Mouse (Mus musculus) heart, embryonic 13.5 days (tissue): Measurements from ENCODE around the gene Frmd8. TPM values are rescaled to one million over a fixed set of nuclear protein-coding genes. Genes with fewer than 3 reads are reported as not detected.
A peak's percentile ranks its signal among the peaks of the same experiment; 100 is the strongest.

ENCODE experiments used
- ATAC-seq: fragments of 200-750 bp; cut with Nextera tagmentation; 2 replicates; pipeline ENCODE4 v1.8.0; 2017; ENCODE audit warnings: moderate TSS enrichment; ENCODE audit not compliant: insufficient number of reproducible peaks, low FRiP score, low TSS enrichment; ENCODE audit errors: extremely low read depth
- H3K27ac ChIP-seq: fragments of 300-500 bp; sonication (generic); replicated peaks from 2 replicates; pipeline ENCODE4 v1.5.1; 2015; ENCODE audit warnings: moderate library complexity, mild to moderate bottlenecking, inconsistent platforms
- H3K27me3 ChIP-seq: fragments of 300-500 bp; sonication (generic); replicated peaks from 2 replicates; pipeline ENCODE4 v1.6.1; 2015; ENCODE audit warnings: mild to moderate bottlenecking, inconsistent platforms
- H3K36me3 ChIP-seq: fragments of 300-500 bp; sonication (generic); 2 replicates; pipeline ENCODE4 v1.6.1; 2015; ENCODE audit warnings: mild to moderate bottlenecking, inconsistent platforms
- H3K4me1 ChIP-seq: fragments of 300-500 bp; sonication (generic); 2 replicates; pipeline ENCODE4 v1.6.1; 2015; ENCODE audit warnings: inconsistent platforms
- H3K4me2 ChIP-seq: fragments of 300-500 bp; sonication (generic); 2 replicates; pipeline ENCODE4 v1.6.1; 2015; ENCODE audit warnings: inconsistent platforms, mild to moderate bottlenecking, moderate library complexity
- H3K4me3 ChIP-seq: fragments of 300-500 bp; sonication (generic); 2 replicates; pipeline ENCODE4 v1.5.1; 2015; ENCODE audit warnings: moderate library complexity, mild to moderate bottlenecking, inconsistent platforms
- H3K9ac ChIP-seq: fragments of 300-500 bp; sonication (generic); 2 replicates; pipeline ENCODE4 v1.6.1; 2015; ENCODE audit warnings: inconsistent platforms, mild to moderate bottlenecking, moderate library complexity
- H3K9me3 ChIP-seq: fragments of 300-500 bp; sonication (generic); 2 replicates; pipeline ENCODE4 v1.6.1; 2016; ENCODE audit warnings: inconsistent platforms
- WGBS: fragments of 180-500 bp; shearing (Covaris S2); methylation state at CpG from one replicate; pipeline ENCODE4 v1.1.7; 2015; ENCODE audit warnings: mixed read lengths; 5-methylcytosine and 5-hydroxymethylcytosine counted together
- polyA plus RNA-seq: library from polyadenylated mRNA; unstranded; fragments of >200 nt; fragmentation: Nextera tagmentation; extraction: Ambion mirVana; gene quantifications from 2 replicates; pipeline ENCODE4 v1.2.1, GENCODE M21; 2015

The Frmd8 gene
- polyA plus RNA-seq, 1 experiment from 2014 or later: 27.4 TPM

DNA sequence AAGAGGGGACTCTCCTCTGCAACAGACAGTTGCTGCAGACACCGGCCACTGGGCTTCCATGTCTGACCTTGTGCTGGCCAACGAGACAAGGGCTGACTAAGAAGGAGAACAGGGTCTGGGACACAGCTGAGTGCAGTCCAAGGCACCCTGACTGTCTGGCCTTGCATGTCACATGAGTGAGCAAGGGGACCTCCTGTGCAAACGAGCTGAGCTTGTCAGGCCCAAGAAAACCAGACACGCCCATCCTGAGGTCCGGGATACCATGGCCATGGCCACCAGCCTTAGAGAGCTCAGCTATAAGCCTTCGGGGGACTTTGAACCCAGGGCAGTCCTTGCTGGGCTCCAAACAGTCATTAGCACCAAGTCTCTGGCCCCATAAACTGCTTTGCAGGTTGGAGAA is 7.0 kb downstream of the Frmd8 start:
- WGBS: 76% methylated on average over 6 of the region's 6 CpGs
- no peak overlapping the region for H3K4me3 ChIP-seq
- H3K9me3 ChIP-seq: no peaks in the 10 kb centered on the region
- ATAC-seq: no peak
- H3K4me1 ChIP-seq: peaks cover 42% of the 10 kb centered on the region
- H3K9ac ChIP-seq: no peak overlapping the region
- peaks cover 87% of the 10 kb centered on the region for H3K36me3 ChIP-seq
- no peaks in the 10 kb centered on the region for H3K27me3 ChIP-seq
- no peak overlapping the region for H3K4me2 ChIP-seq
- no peak overlapping the region for H3K27ac ChIP-seq

DNA sequence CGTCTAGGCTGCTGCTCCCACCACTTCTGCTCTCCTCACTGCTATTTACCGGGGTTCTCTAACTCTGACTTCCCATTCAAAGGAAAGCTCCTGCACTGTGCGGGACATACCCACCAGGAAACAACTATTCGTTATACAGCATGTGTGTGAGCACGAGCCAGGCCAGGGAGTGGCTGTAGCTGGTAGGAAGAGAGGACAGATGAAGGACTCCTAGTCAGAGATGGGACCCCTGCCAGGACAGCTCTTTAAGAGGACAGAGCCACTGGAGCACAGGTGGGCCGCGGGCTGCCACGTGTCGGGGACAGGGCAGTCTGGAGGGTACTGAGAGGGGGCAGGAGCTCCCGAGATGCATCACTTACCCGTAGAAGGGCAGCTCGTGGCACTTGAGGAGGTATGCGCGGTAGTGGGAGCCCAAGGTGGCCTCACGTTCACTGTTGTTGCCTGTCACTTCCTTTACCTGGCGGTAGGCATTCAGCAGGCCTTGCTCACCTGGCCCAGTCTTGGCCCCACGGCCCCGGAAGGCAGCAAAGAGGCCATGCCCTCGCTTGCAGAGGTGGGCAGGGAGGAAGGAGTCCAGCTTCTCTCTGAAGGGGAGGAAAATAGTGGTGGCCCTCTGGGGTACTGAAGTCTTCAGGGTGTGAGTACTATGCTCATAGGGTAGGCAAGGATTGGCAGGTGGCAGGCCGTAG is 10.2 kb downstream of the Frmd8 start:
- Histone ChIP-seq H3K4me1 (peaks cover 14% of the 10 kb centered on the region), H3K9me3 (no peaks in the 10 kb centered on the region), H3K27ac (no peak overlapping the region), H3K27me3 (no peaks in the 10 kb centered on the region), H3K9ac (0 out of 2 replicates have a peak overlapping the region, but pooled peaks have one; percentile 19), H3K36me3 (peaks cover 100% of the 10 kb centered on the region), H3K4me3 (no peak overlapping the region), H3K4me2 (no peak overlapping the region)
- WGBS: 84% methylated on average over 20 of the region's 20 CpGs
- ATAC-seq: no peak

DNA sequence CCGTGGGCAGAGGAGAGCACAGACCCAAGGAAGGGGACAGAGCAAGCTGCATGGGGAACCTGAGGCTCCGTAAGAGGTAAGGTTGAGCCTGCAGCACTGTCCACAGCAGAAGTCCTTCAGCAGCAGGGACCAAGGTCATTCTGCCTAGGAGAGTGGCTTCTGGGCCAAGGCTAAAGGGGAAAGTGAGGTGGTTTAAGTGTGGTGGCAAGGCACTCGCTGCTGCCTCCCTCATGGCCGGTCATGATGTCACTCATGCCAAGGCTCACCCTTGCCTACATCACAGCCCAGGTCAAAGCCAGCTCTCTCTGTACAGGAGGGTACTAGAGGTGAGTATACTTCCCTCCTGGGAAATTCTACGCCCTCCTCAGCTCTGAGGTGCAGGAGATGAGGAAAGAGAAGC is 11.3 kb downstream of the Frmd8 start:
- Histone ChIP-seq H3K9ac (peak overlapping the region; percentile 33; the same call in 1 of the 2 replicates), H3K27me3 (no peaks in the 10 kb centered on the region), H3K4me1 (peaks cover 14% of the 10 kb centered on the region), H3K4me3 (no peak overlapping the region), H3K9me3 (no peaks in the 10 kb centered on the region), H3K27ac (peak overlapping the region; percentile 32; the same call in 1 of the 2 replicates), H3K36me3 (peaks cover 100% of the 10 kb centered on the region), H3K4me2 (no peak overlapping the region)
- no peak for ATAC-seq
- 80% methylated on average over 5 of the region's 5 CpGs for WGBS

DNA sequence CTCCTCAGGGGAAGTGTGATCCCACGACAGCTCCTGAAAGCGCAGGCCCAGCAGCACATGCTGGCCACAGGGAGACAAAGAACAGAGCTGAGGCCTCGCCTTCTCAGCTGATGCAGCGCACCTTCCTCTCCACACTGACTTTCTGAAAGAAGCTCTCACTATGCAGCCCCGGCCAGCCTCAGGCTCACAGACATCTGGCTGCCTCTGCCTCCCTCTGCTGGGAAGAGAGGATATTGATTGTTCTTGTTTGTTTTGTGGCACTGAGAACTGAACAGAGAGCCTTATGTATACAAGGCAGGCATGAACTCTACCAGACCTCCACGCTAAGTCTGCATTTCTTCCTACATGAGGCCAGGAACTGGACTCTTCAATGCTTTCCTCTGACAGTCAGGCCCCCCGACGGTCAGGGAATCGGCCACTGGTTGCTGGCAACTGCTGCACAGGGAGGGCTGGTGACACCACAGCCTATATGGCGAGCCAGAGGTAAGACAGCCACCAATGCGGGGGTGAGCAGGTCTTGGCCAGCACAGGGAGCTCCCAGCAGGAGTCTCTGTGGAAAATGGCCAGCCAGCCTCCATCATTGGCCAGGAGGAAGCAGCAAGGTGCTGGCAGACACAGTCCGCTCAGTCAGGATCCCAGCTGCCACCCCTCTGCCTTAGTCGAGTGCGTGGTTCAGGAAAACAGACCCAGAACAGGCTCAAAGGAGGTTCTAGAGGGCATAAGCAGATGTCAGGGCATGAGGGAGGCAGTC is 12.6 kb downstream of the Frmd8 start:
- peaks cover 100% of the 10 kb centered on the region for H3K36me3 ChIP-seq
- no peak overlapping the region for H3K4me2 ChIP-seq
- no peak for ATAC-seq
- H3K4me3 ChIP-seq: no peak overlapping the region
- H3K27me3 ChIP-seq: no peaks in the 10 kb centered on the region
- no peaks in the 10 kb centered on the region for H3K9me3 ChIP-seq
- 95% methylated on average over 14 of the region's 14 CpGs for WGBS
- H3K9ac ChIP-seq: no peak overlapping the region
- no peak overlapping the region for H3K27ac ChIP-seq
- H3K4me1 ChIP-seq: peaks cover 14% of the 10 kb centered on the region

GRCm38 (mm10) chr19:5856604-5857003 is 18.5 kb downstream of the Frmd8 start:
- no peaks in the 10 kb centered on the region for H3K9me3 ChIP-seq
- H3K36me3 ChIP-seq: peaks cover 95% of the 10 kb centered on the region
- no peak overlapping the region for H3K9ac ChIP-seq
- ATAC-seq: no peak
- peaks cover 16% of the 10 kb centered on the region for H3K4me1 ChIP-seq
- 86% methylated on average over 9 of the region's 9 CpGs for WGBS
- no peaks in the 10 kb centered on the region for H3K27me3 ChIP-seq
- H3K27ac ChIP-seq: no peak overlapping the region
- H3K4me3 ChIP-seq: no peak overlapping the region
- H3K4me2 ChIP-seq: no peak overlapping the region

GRCm38 (mm10) chr19:5852035-5852722 is 22.9 kb downstream of the Frmd8 start:
- Histone ChIP-seq H3K4me2 (peak overlapping the region; percentile 80), H3K9me3 (no peaks in the 10 kb centered on the region), H3K4me3 (0 out of 2 replicates have a peak overlapping the region, but pooled peaks have one; percentile 5), H3K9ac (peak overlapping the region; percentile 77), H3K36me3 (peaks cover 60% of the 10 kb centered on the region), H3K4me1 (peaks cover 60% of the 10 kb centered on the region), H3K27ac (peak overlapping the region; percentile 88), H3K27me3 (no peaks in the 10 kb centered on the region)
- no peak for ATAC-seq
- 41% methylated on average over 12 of the region's 12 CpGs for WGBS

DNA sequence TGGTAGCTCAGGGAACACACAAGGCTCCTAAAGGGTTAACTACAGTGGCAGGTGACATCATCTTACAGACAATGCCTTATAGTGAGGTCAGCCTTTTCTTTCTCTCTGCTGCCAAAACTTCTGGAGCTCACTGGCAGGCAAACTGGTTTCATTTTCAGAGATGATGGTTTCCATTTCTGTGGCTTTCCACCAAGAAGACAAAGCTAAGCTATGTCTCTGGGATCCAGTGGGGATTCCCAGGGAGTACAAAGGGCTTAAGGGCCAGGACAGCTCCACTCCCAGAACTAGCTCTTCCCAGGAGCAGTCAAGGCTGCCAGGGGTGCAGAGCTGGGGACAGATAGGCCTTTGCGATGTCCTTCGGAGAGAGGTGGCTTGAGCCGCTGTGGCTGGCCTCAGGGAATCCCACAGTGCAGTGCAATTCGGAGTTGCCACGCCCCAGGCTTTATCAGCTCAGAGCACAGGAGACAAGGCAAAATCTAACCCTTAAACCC is 23.5 kb downstream of the Frmd8 start:
- H3K9ac ChIP-seq: peak overlapping the region; percentile 77
- H3K9me3 ChIP-seq: no peaks in the 10 kb centered on the region
- H3K4me1 ChIP-seq: peaks cover 66% of the 10 kb centered on the region
- WGBS: 33% methylated on average over 5 of the region's 5 CpGs
- peak overlapping the region; percentile 15; the same call in 1 of the 2 replicates for H3K4me3 ChIP-seq
- H3K36me3 ChIP-seq: peaks cover 53% of the 10 kb centered on the region
- peak overlapping the region; percentile 80 for H3K4me2 ChIP-seq
- ATAC-seq: no peak
- peak overlapping the region; percentile 88 for H3K27ac ChIP-seq
- no peaks in the 10 kb centered on the region for H3K27me3 ChIP-seq

- no peak for ATAC-seq
- Histone ChIP-seq H3K4me2 (peak overlapping the region; percentile 80), H3K36me3 (peaks cover 47% of the 10 kb centered on the region), H3K4me3 (no peak overlapping the region), H3K27me3 (no peaks in the 10 kb centered on the region), H3K27ac (peak overlapping the region; percentile 100; the same call in 1 of the 2 replicates), H3K9ac (peak overlapping the region; percentile 42), H3K9me3 (no peaks in the 10 kb centered on the region), H3K4me1 (peaks cover 70% of the 10 kb centered on the region)
- 76% methylated on average over 3 of the region's 3 CpGs for WGBS
Measured at GRCm38 (mm10) chr19:5850860-5851259, 24.2 kb downstream of the Frmd8 start.

- 26% methylated on average over 11 of the region's 11 CpGs for WGBS
- Histone ChIP-seq H3K9me3 (no peaks in the 10 kb centered on the region), H3K4me1 (peaks cover 75% of the 10 kb centered on the region), H3K9ac (peak overlapping the region; percentile 86), H3K36me3 (peaks cover 38% of the 10 kb centered on the region), H3K27me3 (no peaks in the 10 kb centered on the region), H3K27ac (peak overlapping the region; percentile 100), H3K4me2 (peak overlapping the region; percentile 80), H3K4me3 (peak overlapping the region; percentile 40)
- 0 out of 2 replicates have a peak, but pooled peaks have one; percentile 19 for ATAC-seq
Measured at GRCm38 (mm10) chr19:5849843-5850527, 25.1 kb downstream of the Frmd8 start.

- peak overlapping the region; percentile 100 for H3K27ac ChIP-seq
- WGBS: 29% methylated on average over 13 of the region's 13 CpGs
- peak overlapping the region; percentile 80 for H3K4me2 ChIP-seq
- no peak for ATAC-seq
- no peaks in the 10 kb centered on the region for H3K9me3 ChIP-seq
- H3K4me3 ChIP-seq: peak overlapping the region; percentile 40
- H3K36me3 ChIP-seq: peaks cover 30% of the 10 kb centered on the region
- H3K4me1 ChIP-seq: peaks cover 85% of the 10 kb centered on the region
- H3K9ac ChIP-seq: peak overlapping the region; percentile 86
- H3K27me3 ChIP-seq: no peaks in the 10 kb centered on the region
Measured at GRCm38 (mm10) chr19:5848826-5849672, 26.0 kb downstream of the Frmd8 start.
